Mouse (Mus musculus) stomach, postnatal 0 days (tissue): Measurements from ENCODE around the gene Kpnb1. TPM values are rescaled to one million over a fixed set of nuclear protein-coding genes. Genes with fewer than 3 reads are reported as not detected.

Source experiments
- ATAC-seq: fragments of 200-750 bp; cut with Nextera tagmentation; 2 replicates; pipeline ENCODE4 v1.8.0; 2017; ENCODE audit not compliant: low FRiP score, low TSS enrichment
- DNase-seq: peaks from one replicate; pipeline ENCODE4 v3.0.0-alpha.2; 2016; ENCODE audit warnings: low spot score
- H3K27ac ChIP-seq: fragments of 300-500 bp; sonication (generic); replicated peaks from 2 replicates; pipeline ENCODE4 v1.5.1; 2014; ENCODE audit warnings: mild to moderate bottlenecking, control low read depth
- H3K27me3 ChIP-seq: fragments of 300-500 bp; sonication (generic); 2 replicates; pipeline ENCODE4 v1.6.1; 2014; ENCODE audit warnings: low read length; ENCODE audit not compliant: control insufficient read depth, insufficient read depth
- H3K36me3 ChIP-seq: fragments of 300-500 bp; sonication (generic); 2 replicates; pipeline ENCODE4 v1.6.1; 2014; ENCODE audit warnings: low read length, mixed read lengths; ENCODE audit not compliant: control insufficient read depth, insufficient read depth
- H3K4me1 ChIP-seq: fragments of 300-500 bp; sonication (generic); replicated peaks from 2 replicates; pipeline ENCODE4 v1.6.1; 2014; ENCODE audit warnings: antibody characterized with exemption; ENCODE audit not compliant: control insufficient read depth, insufficient read depth
- H3K4me2 ChIP-seq: fragments of 300-500 bp; sonication (generic); replicated peaks from 2 replicates; pipeline ENCODE4 v1.6.1; 2014; ENCODE audit warnings: low read depth, mild to moderate bottlenecking, control low read depth, moderate library complexity
- H3K4me3 ChIP-seq: fragments of 300-500 bp; sonication (generic); 2 replicates; pipeline ENCODE4 v1.5.1; 2014; ENCODE audit warnings: low read depth, low read length, control low read depth
- H3K9ac ChIP-seq: fragments of 300-500 bp; sonication (generic); 2 replicates; pipeline ENCODE4 v1.6.1; 2014; ENCODE audit warnings: mild to moderate bottlenecking, low read length, control low read depth, mixed read lengths
- H3K9me3 ChIP-seq: fragments of 300-500 bp; sonication (generic); 2 replicates; pipeline ENCODE4 v1.6.1; 2016; ENCODE audit warnings: low read length; ENCODE audit not compliant: control insufficient read depth
- CTCF ChIP-seq: IDR thresholded peaks from 2 replicates; pipeline ENCODE4 v1.5.1; 2016; ENCODE audit warnings: antibody characterized with exemption, low read depth, mild to moderate bottlenecking, moderate library complexity
- EP300 ChIP-seq: optimal IDR thresholded peaks from 2 replicates; pipeline ENCODE3; 2016; ENCODE audit warnings: antibody characterized with exemption
- WGBS: fragments of 180-500 bp; shearing (Covaris S2); extraction: QIAGEN DNeasy Blood & Tissue Kit; methylation state at CpG from one replicate; pipeline ENCODE4 v1.1.7; 2014; 5-methylcytosine and 5-hydroxymethylcytosine counted together
- polyA plus RNA-seq: library from polyadenylated mRNA; unstranded; fragments of >200 nt; fragmentation: Nextera tagmentation; extraction: Ambion mirVana; gene quantifications from 2 replicates; pipeline ENCODE4 v1.2.1, GENCODE M21; 2015

Kpnb1 gene
- polyA plus RNA-seq, 1 experiment from 2014 or later, result 19.2 TPM

GRCm38 (mm10) chr11:97198601-97199000 is 10.9 kb upstream of the Kpnb1 start:
- Histone ChIP-seq H3K9ac (no peak overlapping the region), H3K27ac (no peak overlapping the region), H3K36me3 (no peaks in the 10 kb centered on the region), H3K9me3 (no peaks in the 10 kb centered on the region), H3K4me2 (no peak overlapping the region), H3K27me3 (no peaks in the 10 kb centered on the region), H3K4me1 (no peaks in the 10 kb centered on the region), H3K4me3 (no peak overlapping the region)
- ATAC-seq (no peak), DNase-seq (peak; percentile 70)
- TF ChIP-seq EP300, result no peak
- TF ChIP-seq CTCF, result peak; percentile 79
- 21% methylated on average over 5 of the region's 5 CpGs for WGBS

GRCm38 (mm10) chr11:97197021-97197420 is 9.3 kb upstream of the Kpnb1 start:
- Histone ChIP-seq H3K27ac (no peak overlapping the region), H3K4me2 (no peak overlapping the region), H3K4me1 (no peaks in the 10 kb centered on the region), H3K27me3 (no peaks in the 10 kb centered on the region), H3K9ac (no peak overlapping the region), H3K36me3 (no peaks in the 10 kb centered on the region), H3K4me3 (no peak overlapping the region), H3K9me3 (no peaks in the 10 kb centered on the region)
- TF ChIP-seq EP300, result no peak
- TF ChIP-seq CTCF, result no peak
- no peak for ATAC-seq
- 75% methylated on average over 8 of the region's 8 CpGs for WGBS
- DNase-seq, result no peak

- Histone ChIP-seq H3K36me3 (no peaks in the 10 kb centered on the region), H3K9ac (no peak overlapping the region), H3K27ac (no peak overlapping the region), H3K9me3 (no peaks in the 10 kb centered on the region), H3K4me2 (no peak overlapping the region), H3K4me1 (no peaks in the 10 kb centered on the region), H3K4me3 (no peak overlapping the region), H3K27me3 (no peaks in the 10 kb centered on the region)
- WGBS, result 69% methylated on average over 12 of the region's 12 CpGs
- DNase-seq, result no peak
- ATAC-seq, result no peak
- TF ChIP-seq CTCF (no peak), EP300 (no peak)
Observed at GRCm38 (mm10) chr11:97196541-97196940, 8.9 kb upstream of the Kpnb1 start.

GRCm38 (mm10) chr11:97192621-97192951 is 4.9 kb upstream of the Kpnb1 start:
- H3K4me1 ChIP-seq, result no peaks in the 10 kb centered on the region
- no peak overlapping the region for H3K27ac ChIP-seq
- DNase-seq (no peak), ATAC-seq (no peak)
- H3K4me2 ChIP-seq, result no peak overlapping the region
- TF ChIP-seq EP300, result no peak
- TF ChIP-seq CTCF, result peak; percentile 55
- H3K9ac ChIP-seq, result no peak overlapping the region
- no peaks in the 10 kb centered on the region for H3K9me3 ChIP-seq
- H3K4me3 ChIP-seq, result no peak overlapping the region
- no peaks in the 10 kb centered on the region for H3K27me3 ChIP-seq
- H3K36me3 ChIP-seq, result no peaks in the 10 kb centered on the region

GRCm38 (mm10) chr11:97191915-97192620 is 4.4 kb upstream of the Kpnb1 start:
- Histone ChIP-seq H3K4me1 (no peaks in the 10 kb centered on the region), H3K27me3 (no peaks in the 10 kb centered on the region), H3K4me2 (no peak overlapping the region), H3K27ac (no peak overlapping the region), H3K36me3 (no peaks in the 10 kb centered on the region), H3K4me3 (no peak overlapping the region), H3K9me3 (no peaks in the 10 kb centered on the region), H3K9ac (no peak overlapping the region)
- WGBS, result 64% methylated on average over 6 of the region's 6 CpGs
- TF ChIP-seq CTCF (no peak), EP300 (no peak)
- ATAC-seq (no peak), DNase-seq (no peak)

- Histone ChIP-seq H3K9me3 (no peaks in the 10 kb centered on the region), H3K4me3 (no peak overlapping the region), H3K36me3 (no peaks in the 10 kb centered on the region), H3K27ac (no peak overlapping the region), H3K9ac (no peak overlapping the region), H3K4me2 (no peak overlapping the region), H3K27me3 (no peaks in the 10 kb centered on the region), H3K4me1 (no peaks in the 10 kb centered on the region)
- TF ChIP-seq EP300, result no peak
- WGBS, result 86% methylated on average over 6 of the region's 6 CpGs
- DNase-seq (no peak), ATAC-seq (no peak)
Observed at GRCm38 (mm10) chr11:97190992-97191391, 3.3 kb upstream of the Kpnb1 start.
